Mouse (Mus musculus): ENCODE measurements around the gene Rnh1. TPM values are rescaled to one million over a fixed set of nuclear protein-coding genes. Genes with fewer than 3 reads are reported as not detected.

The Rnh1 gene
- total and polyA plus RNA-seq, 3 experiments = 84.7 to 133 (median 95.5) TPM

DNA sequence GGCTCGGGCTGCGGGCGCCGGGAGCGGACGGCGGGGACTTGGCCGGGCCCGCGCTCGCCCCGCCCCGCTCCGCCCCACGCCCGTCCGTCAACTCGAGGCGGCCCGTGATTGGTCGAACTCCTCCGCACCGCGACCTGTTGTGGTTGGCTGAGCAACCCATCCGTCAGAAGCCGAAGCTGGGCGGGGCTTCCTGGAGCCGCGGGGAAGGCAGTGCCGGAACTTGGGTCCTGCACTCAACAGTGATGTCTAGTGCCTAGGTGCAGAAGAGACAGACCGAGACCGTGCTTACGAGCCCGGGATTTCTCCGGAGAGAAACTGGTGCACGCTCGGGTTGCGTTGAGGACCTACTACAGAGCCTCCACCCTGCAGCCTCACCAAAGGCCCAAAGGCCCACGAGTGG is 21.3 kb upstream of the Rnh1 start, which contains the start of the genes Hras and Lrrc56 (continued):
- TF ChIP-seq NRF1 (IDR thresholded peaks at IDR 0.05; ENCODE audit: low read depth, low read length) (peak; percentile 50), MEF2A (IDR thresholded peaks at IDR 0.05; ENCODE audit: borderline replicate concordance, low read depth, low read length) (0 out of 2 replicates have a peak, but pooled peaks have one; percentile 13), POLR2A (IDR thresholded peaks at IDR 0.05; ENCODE audit: low read depth, low read length) (peak; percentile 79), KAT2A (IDR thresholded peaks at IDR 0.05; ENCODE audit: insufficient replicate concordance, low read length) (0 out of 2 replicates have a peak, but pooled peaks have one; percentile 63), NELFE (IDR thresholded peaks at IDR 0.05; ENCODE audit: low read depth, low read length) (peak; percentile 88)

DNA sequence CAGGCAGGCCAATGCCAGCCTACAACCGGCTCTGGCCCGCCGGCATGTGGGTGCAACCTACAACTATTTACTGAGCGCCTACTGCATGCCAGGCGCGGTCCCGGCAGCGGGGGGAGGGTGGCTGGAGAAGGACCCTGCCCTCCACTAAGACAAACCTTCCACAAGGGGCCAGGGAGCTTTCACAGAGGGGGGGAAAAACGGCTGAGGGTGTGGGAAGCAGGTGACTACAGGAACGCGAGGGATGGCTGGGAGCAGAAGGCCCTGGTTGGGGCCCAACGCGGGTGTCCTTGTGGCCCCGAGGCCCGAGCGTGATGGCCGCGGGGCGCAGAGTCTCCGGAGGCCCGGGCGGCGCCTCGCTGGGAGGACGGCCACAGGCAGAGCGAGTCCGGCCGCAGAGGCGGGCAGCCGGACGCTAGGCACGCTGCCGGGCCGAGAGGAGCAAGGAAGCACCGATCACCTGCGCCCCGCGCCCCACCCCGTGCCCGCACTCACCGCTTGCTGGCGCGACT is 20.7 kb upstream of the Rnh1 start:
- Histone ChIP-seq H3K4me1 (ENCODE audit: control insufficient read depth in 1 of 2, insufficient read depth in 2 of 2) (peaks cover 6 to 18% of the 10 kb centered on the region in 2 experiments), H3K27ac (ENCODE audit: insufficient read depth, low read depth) (no peak overlapping the region; the same call in 1 of the 2 replicates), H3K4me3 (replicated peaks in 1 of 3; ENCODE audit: low read depth in 2 of 3, low read length in 2 of 3, poor library complexity in 1 of 3) (peak overlapping the region; percentile 77 to 87 (median 85)), H3K9me3 (replicated peaks; ENCODE audit: low read length) (no peaks in the 10 kb centered on the region), H3K4me2 (ENCODE audit: insufficient read depth, low read depth, poor library complexity, severe bottlenecking) (peak overlapping the region; percentile 76), H3K36me3 (replicated peaks in 1 of 2; ENCODE audit: control insufficient read depth in 1 of 2, insufficient read depth in 1 of 2, low read length in 1 of 2) (peaks cover 31 to 41% of the 10 kb centered on the region in 2 experiments), H3K9ac (ENCODE audit: insufficient read depth, low read depth) (peak overlapping the region; percentile 79), H3K79me2 (replicated peaks; ENCODE audit: control insufficient read depth, extremely low read depth, insufficient read depth, poor library complexity, severe bottlenecking) (no peaks in the 10 kb centered on the region), H3K27me3 (replicated peaks) (no peaks in the 10 kb centered on the region)
- TF ChIP-seq UBTF (IDR thresholded peaks at IDR 0.05; ENCODE audit: low read depth, low read length) (peak; percentile 58; the same call in 1 of the 2 replicates), GABPA (IDR thresholded peaks at IDR 0.05; ENCODE audit: insufficient replicate concordance, low read depth, low read length) (no peak)
- in situ Hi-C loops (cut with MboI; ENCODE audit: low pct_ligation_motif_present, low pct_unique_long_range_greater_than_20kb, low sequenced_read_pairs) (no loop called here), dilution Hi-C loops (cut with MboI; ENCODE audit: extremely low pct_ligation_motif_present, extremely low pct_unique_long_range_greater_than_20kb, low sequenced_read_pairs) (no loop called here)
- no peak for DNase-seq (ENCODE audit: extremely low read depth)

DNA sequence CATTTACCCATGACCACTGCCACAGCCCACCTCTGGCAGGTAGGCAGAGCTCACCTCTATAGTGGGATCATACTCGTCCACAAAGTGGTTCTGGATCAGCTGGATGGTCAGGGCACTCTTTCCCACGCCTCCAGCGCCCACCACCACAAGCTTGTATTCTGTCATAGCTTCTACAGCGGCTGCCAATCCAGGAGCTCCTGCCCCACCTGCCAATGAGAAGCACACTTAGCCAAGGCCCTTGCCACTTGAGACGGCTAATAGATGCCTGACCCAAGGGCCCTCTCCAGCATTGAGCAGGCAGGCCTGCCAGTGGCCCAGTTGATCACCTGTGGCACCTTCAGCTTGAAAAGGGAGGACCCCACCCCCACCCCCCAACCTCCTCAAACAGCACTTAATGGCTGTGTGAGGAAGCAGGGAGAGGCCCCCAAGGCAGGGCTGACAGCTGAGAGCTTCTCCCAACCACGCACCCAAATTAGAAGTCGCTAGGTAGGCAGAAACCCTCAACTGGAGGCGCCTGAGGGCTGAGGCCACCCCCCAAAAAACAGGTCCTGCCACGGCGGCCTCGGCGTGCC is 20.2 kb upstream of the Rnh1 start:
- peak overlapping the region; percentile 76 for H3K4me2 ChIP-seq (ENCODE audit: insufficient read depth, low read depth, poor library complexity, severe bottlenecking)
- TF ChIP-seq SIN3A (IDR thresholded peaks at IDR 0.05; ENCODE audit: low read length) (peak; percentile 36; the same call in 1 of the 2 replicates), E2F4 (IDR thresholded peaks at IDR 0.05; ENCODE audit: insufficient replicate concordance, low read depth, low read length) (no peak), MAFK (IDR thresholded peaks at IDR 0.05; ENCODE audit: insufficient replicate concordance, low read length) (no peak)
- H3K36me3 ChIP-seq (replicated peaks in 1 of 2; ENCODE audit: control insufficient read depth in 1 of 2, insufficient read depth in 1 of 2, low read length in 1 of 2) = peaks cover 31 to 41% of the 10 kb centered on the region in 2 experiments
- no peaks in the 10 kb centered on the region for H3K79me2 ChIP-seq (replicated peaks; ENCODE audit: control insufficient read depth, extremely low read depth, insufficient read depth, poor library complexity, severe bottlenecking)
- peaks cover 6 to 18% of the 10 kb centered on the region in 2 experiments for H3K4me1 ChIP-seq (ENCODE audit: control insufficient read depth in 1 of 2, insufficient read depth in 2 of 2)
- H3K9ac ChIP-seq (ENCODE audit: insufficient read depth, low read depth) = peak overlapping the region; percentile 79
- H3K27ac ChIP-seq (ENCODE audit: insufficient read depth, low read depth) = no peak overlapping the region; the same call in 1 of the 2 replicates
- dilution Hi-C loops (cut with MboI; ENCODE audit: extremely low pct_ligation_motif_present, extremely low pct_unique_long_range_greater_than_20kb, low sequenced_read_pairs) = no loop called here
- in situ Hi-C loops (cut with MboI; ENCODE audit: low pct_ligation_motif_present, low pct_unique_long_range_greater_than_20kb, low sequenced_read_pairs) = no loop called here
- no peaks in the 10 kb centered on the region for H3K27me3 ChIP-seq (replicated peaks)
- no peak for DNase-seq (ENCODE audit: extremely low read depth)
- H3K4me3 ChIP-seq (replicated peaks in 1 of 3; ENCODE audit: low read depth in 2 of 3, low read length in 2 of 3, poor library complexity in 1 of 3) = peak overlapping the region; percentile 77 to 87 (median 85)
- no peaks in the 10 kb centered on the region for H3K9me3 ChIP-seq (replicated peaks; ENCODE audit: low read length)

Measured in CH12.LX (cell line).